Mouse (Mus musculus) macrophage (primary cell): Measurements from ENCODE around the gene R3hdm2. TPM values are rescaled to one million over a fixed set of nuclear protein-coding genes. Genes with fewer than 3 reads are reported as not detected.

Experiments
- H3K27ac ChIP-seq: fragments of 350-480 bp; formaldehyde crosslinking; 2 replicates; pipeline ENCODE4 v1.9.0; 2021
- H3K36me3 ChIP-seq: fragments of 350-480 bp; formaldehyde crosslinking; 2 replicates; pipeline ENCODE4 v1.9.0; 2021; ENCODE audit errors: inconsistent target
- H3K4me3 ChIP-seq: fragments of 350-480 bp; formaldehyde crosslinking; 2 replicates; pipeline ENCODE4 v1.9.0; 2021; ENCODE audit errors: inconsistent target
- H3K79me2 ChIP-seq: fragments of 350-480 bp; formaldehyde crosslinking; 2 replicates; pipeline ENCODE4 v1.9.0; 2021; ENCODE audit errors: inconsistent target
- WGBS: methylation state at CpG from one replicate; pipeline ENCODE4 v1.1.7; 2026; ENCODE audit warnings: inconsistent platforms; ENCODE audit not compliant: missing documents; 5-methylcytosine and 5-hydroxymethylcytosine counted together
- polyA plus RNA-seq: library from polyadenylated mRNA; stranded (reverse); fragments of 250-400 nt; gene quantifications from 3 replicates; pipeline ENCODE4 v1.2.4, GENCODE M21; 2018; ENCODE audit warnings: inconsistent platforms

R3hdm2 gene
- polyA plus RNA-seq, 1 experiment from 2014 or later: 168 TPM

DNA sequence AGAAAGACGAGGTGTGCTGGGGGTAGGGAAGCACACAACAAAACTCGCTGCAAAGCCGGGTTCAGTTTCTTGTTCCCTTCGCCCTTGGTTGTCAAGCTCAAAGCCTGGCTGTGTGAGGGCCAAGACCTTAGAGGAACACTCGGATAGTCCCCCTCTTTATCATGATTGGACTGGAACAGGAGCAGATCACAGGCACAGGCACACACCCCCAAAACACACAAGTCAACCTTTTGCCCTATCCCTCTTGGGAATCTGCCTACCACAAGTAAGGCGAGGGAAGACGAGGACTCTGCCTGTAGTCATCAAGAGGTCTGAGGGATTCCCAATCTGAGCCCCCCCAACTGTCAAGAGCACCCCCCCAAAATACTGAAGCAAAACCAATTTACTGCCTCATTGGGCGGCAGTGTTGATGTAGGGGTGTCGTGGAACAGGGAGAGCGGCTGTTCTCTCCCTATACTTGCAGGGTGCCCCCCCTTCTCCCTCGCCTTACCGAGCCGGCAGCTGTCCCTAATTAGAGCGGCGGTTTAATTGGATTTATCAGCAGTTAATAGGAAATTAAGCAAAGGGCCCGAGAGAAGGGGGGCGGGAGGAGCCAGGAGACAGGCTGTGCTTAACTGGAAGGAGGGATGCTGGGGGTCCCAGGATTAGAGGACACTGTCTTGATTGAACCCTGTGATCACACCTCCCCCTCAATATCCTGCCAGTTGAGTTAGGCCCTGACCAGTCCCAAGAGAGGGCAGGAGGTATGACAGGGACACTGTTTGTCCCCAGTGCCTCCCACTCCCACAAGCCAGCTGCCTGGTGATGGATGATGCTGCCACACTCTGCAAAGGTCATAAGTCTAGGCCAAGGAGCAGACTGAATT lies 129.9 kb downstream of the R3hdm2 start:
- Histone ChIP-seq H3K36me3 (no peaks in the 10 kb centered on the region), H3K27ac (no peak overlapping the region), H3K79me2 (no peaks in the 10 kb centered on the region), H3K4me3 (no peak overlapping the region)
- 56% methylated on average over 17 of the region's 17 CpGs for WGBS

DNA sequence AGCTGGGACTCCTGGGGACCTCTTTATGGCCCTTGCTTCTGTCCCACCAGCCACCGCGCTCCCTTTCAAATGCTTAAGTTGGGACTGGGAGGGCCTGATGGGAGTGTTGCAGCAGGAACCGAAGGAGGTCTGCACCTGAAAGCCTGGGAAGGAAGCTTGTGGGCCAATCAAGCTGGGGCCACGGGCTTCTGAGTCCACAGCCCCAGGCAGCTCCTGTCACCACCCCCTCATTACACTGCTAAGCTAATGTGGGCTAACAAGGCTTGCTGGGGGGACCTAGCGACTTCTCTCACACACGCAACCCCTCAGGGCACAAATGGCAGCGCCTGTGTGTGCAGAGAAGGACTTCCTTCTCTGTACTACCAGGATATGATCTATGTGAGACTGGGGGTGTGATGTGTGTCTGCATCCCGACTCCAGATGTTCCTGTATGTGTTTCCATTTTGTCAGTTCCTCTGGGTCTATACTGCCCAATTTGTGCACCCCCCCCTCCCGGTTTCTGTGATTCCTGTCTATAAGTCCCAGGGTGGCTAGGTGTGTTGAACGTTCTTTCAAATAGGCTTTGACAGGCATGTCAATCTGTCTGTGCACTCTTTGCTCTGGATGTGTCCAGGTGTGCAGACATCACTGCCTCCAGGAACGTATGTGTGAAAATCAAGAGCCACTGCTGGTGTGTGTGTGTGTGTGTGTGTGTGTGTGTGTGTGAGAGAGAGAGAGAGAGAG lies 130.9 kb downstream of the R3hdm2 start:
- WGBS: 20% methylated on average over 10 of the region's 11 CpGs
- Histone ChIP-seq H3K79me2 (no peaks in the 10 kb centered on the region), H3K27ac (no peak overlapping the region), H3K36me3 (no peaks in the 10 kb centered on the region), H3K4me3 (no peak overlapping the region; the same call in 1 of the 2 replicates)

DNA sequence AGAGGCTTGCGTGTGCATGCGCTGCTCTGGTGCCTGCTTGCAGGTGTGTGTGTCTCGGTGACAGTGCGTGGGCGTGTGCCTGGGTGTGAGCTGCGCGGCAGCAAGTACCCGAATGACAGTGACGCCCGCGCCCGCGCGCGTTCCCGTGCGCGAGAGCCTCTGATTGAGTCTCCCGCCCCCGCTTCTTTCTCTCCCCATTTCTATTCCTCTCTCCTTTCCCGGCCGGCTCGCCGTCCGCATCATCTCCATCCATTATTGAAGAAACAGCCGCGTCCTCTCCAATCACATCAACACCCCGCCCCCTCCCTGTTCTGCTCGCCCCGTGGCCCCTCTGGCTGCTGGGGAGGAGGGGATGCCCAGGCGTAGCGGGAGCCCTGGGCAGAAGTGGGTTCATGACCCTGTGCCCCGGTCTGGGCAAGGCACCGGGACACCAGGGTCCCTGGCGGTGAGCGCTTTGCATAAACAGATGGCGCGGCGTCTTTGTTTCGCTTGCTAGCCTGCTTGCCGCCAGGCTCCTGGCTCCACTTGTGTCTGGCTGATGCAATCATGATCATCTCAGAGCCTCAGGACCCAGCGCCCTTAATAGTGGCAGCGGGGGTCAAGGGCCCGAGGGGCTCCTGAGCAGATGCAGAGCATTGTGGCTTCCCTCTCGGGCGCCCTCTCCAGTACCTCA lies 131.6 kb downstream of the R3hdm2 start:
- H3K36me3 ChIP-seq: no peaks in the 10 kb centered on the region
- peak overlapping the region; percentile 36 for H3K4me3 ChIP-seq
- no peaks in the 10 kb centered on the region for H3K79me2 ChIP-seq
- H3K27ac ChIP-seq: no peak overlapping the region
- WGBS: 2% methylated on average over 44 of the region's 46 CpGs

DNA sequence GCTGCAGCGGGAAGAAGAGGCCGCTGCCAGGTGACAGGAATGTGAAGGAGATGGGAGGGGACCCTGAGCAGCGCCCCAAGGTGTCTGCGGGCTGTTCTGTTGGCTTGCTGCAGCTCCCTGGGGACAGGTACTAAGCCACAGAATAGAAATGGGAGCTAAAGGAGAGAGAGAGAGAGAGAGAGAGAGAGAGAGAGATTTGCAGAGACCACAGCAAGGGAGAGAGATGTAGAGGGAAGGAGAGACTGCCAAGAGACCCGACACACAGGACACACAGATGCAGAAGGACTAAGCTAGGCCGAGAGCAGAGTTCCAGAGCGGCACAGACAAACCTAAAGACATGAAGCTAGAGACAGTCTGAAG lies 132.2 kb downstream of the R3hdm2 start:
- Histone ChIP-seq H3K27ac (no peak overlapping the region), H3K79me2 (no peaks in the 10 kb centered on the region), H3K36me3 (no peaks in the 10 kb centered on the region), H3K4me3 (peak overlapping the region; percentile 36)
- WGBS: 13% methylated on average over 7 of the region's 7 CpGs

DNA sequence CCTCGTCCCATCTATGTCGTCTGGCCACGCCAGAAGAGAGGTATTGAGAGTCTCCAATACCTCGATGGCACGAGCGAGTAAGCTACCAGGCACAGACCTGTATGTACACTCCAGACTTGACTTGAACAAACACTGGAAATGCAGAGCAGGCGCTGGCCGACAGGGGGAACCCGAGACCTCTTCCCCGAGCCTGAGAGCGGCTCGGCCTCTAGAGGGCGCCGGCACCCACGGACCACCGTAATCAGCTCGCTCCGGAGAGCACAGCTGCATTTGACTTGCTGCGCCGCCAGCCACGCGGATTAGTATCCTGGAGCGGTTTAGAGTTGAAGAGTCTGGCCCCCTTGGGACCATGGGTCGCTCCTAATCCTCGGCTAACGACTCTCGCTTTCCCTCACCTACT lies 132.7 kb downstream of the R3hdm2 start:
- Histone ChIP-seq H3K79me2 (no peaks in the 10 kb centered on the region), H3K36me3 (no peaks in the 10 kb centered on the region; the same call in 1 of the 2 replicates), H3K4me3 (peak overlapping the region; percentile 36; the same call in 1 of the 2 replicates), H3K27ac (no peak overlapping the region)
- 0% methylated on average over 27 of the region's 27 CpGs for WGBS

DNA sequence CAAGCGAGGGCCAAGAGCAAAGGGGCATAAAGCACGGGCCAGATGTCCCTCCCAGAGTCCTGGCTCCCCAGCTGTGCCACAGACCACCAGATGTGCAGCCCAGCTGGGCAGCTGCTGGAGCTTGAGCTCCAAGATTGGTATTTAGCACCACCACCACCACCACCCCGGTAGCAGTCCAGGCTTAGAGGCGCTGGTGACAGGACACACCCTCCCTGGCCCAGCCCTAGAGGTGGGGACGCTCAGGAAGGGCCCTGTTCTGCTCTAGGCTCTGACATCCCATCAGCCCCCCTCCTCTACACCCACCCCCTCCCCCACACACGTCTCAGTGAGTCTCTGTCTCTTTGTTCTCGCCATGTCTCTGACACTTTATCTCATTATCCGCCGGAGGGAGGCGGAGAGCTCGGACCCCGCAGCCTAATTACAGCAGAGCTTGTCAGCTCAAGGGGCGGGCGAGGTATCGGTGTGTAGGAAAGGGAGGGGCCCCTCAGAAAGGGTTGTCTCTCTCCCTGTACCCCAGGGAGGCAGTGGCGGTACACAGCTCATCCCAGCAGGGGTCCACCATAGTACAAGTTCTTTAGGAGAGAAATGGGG lies 133.5 kb downstream of the R3hdm2 start:
- H3K4me3 ChIP-seq: no peak overlapping the region
- 8% methylated on average over 16 of the region's 16 CpGs for WGBS
- no peaks in the 10 kb centered on the region; the same call in 1 of the 2 replicates for H3K36me3 ChIP-seq
- no peak overlapping the region for H3K27ac ChIP-seq
- H3K79me2 ChIP-seq: no peaks in the 10 kb centered on the region

DNA sequence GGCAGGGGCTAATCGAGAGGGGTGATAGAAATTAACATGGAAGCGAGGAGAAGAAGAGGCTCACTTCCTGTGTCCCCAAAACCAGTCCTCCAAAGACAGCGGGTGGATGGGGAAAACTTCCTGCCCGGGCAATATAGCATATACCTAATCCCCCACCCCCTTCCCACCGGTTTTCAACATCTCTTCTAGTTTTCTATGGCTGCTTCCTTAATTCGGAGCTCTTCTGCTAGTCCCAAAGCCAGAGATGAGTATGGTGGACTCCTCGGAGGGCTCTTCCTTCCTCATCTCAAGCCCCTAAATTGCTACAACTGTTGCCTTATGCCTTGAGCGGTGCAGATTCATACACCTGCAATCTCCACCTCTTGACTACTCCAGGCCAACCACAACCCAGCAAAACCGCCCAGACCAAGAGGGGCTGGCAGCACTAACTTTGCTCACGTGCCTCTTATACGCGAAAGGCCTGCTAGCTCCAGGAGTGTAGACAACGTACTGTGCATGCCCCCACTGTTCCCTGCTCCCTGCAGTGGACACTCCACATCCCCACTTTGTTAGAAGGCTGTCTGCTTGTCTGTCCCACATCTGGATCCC lies 134.1 kb downstream of the R3hdm2 start:
- H3K36me3 ChIP-seq: no peaks in the 10 kb centered on the region; the same call in 1 of the 2 replicates
- WGBS: 13% methylated on average over 13 of the region's 13 CpGs
- no peak overlapping the region for H3K27ac ChIP-seq
- H3K79me2 ChIP-seq: no peaks in the 10 kb centered on the region
- no peak overlapping the region for H3K4me3 ChIP-seq

DNA sequence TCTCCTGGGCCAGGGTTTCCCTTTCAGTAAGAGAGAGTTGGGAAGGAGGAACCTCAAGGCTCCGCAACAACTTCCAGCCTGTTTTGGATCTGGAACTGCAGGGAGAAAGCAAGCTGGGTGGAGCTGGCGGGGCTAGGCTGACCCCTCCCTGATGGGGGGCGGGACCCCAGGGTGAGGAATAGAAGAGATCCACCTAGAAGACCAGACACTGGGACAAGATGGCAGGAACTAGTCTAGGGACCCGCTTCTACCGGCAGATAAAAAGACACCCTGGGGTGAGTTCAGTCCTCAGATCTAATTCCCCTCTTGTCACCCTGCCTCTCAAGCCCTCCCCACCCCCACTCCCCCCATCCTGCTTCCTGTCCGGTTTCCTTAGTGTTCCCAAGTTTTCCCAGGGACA lies 134.6 kb downstream of the R3hdm2 start, which contains the start of gene Ndufa4l2:
TSS of gene Ndufa4l2 (plus strand) at position 204 of the 400 bp plus-strand sequence.
- H3K79me2 ChIP-seq: no peaks in the 10 kb centered on the region
- no peaks in the 10 kb centered on the region; the same call in 1 of the 2 replicates for H3K36me3 ChIP-seq
- H3K4me3 ChIP-seq: no peak within 1 kb of the TSS
- WGBS: 39% methylated on average over 5 of the region's 6 CpGs
- H3K27ac ChIP-seq: no peak within 1 kb of the TSS

GRCm38 (mm10) chr10:127515271-127515982 lies 135.3 kb downstream of the R3hdm2 start:
- Histone ChIP-seq H3K27ac (no peak overlapping the region), H3K36me3 (no peaks in the 10 kb centered on the region; the same call in 1 of the 2 replicates), H3K4me3 (no peak overlapping the region), H3K79me2 (no peaks in the 10 kb centered on the region)
- WGBS: 53% methylated on average over 8 of the region's 9 CpGs

DNA sequence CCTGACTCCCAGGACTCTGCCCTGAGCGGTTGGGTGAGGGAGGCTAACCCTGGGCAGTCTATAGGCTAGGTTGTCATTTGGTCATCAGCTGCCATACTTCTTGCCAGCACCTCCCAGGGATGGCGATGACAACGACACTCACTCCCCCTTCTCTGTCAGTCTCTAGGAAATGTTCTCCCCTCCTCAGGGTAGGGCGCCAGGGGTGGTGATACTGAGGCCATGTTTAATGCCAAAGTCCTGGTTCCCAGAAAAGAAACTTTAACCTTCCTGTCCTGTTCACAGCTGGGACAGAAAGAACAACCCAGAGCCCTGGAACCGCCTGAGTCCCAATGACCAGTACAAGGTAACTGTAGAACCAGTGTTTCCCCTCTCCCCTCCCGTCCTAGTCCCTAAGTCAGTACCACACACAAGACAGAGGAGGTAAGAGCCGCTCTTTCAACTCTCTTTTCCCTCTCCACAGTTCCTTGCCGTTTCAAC lies 135.9 kb downstream of the R3hdm2 start:
- H3K27ac ChIP-seq: no peak overlapping the region
- H3K4me3 ChIP-seq: no peak overlapping the region
- 65% methylated on average over 8 of the region's 8 CpGs for WGBS
- no peaks in the 10 kb centered on the region for H3K79me2 ChIP-seq
- H3K36me3 ChIP-seq: no peaks in the 10 kb centered on the region; the same call in 1 of the 2 replicates

- WGBS: 73% methylated on average over 27 of the region's 30 CpGs
- no peak overlapping the region for H3K27ac ChIP-seq
Observed at GRCm38 (mm10) chr10:127516576-127517260, 136.6 kb downstream of the R3hdm2 start.

DNA sequence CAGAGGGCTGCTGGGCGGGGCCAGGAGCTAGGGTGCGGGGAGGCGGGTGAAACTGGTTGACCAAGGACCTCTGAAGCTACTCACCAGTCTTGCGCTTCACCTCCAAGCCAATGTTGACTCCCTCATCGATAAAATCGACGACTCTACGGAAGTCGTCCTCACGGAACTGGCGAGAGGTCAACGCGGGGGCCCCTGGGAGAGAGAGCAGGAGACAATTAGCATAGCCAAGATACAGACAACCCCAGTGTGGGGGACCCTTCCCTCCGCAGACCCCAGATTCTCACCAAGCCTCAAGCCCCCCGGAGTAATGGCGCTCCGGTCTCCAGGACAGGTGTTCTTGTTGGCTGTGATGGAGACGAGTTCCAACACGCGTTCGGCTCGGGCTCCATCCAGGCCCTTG lies 137.8 kb downstream of the R3hdm2 start:
- WGBS: 97% methylated on average over 19 of the region's 22 CpGs
- H3K4me3 ChIP-seq: no peak overlapping the region
- no peaks in the 10 kb centered on the region for H3K79me2 ChIP-seq
- no peak overlapping the region for H3K27ac ChIP-seq
- no peaks in the 10 kb centered on the region; the same call in 1 of the 2 replicates for H3K36me3 ChIP-seq

More at GRCm38 (mm10) chr10:127516576-127517260, 136.6 kb downstream of the R3hdm2 start:
- no peaks in the 10 kb centered on the region; the same call in 1 of the 2 replicates for H3K36me3 ChIP-seq
- H3K79me2 ChIP-seq: no peaks in the 10 kb centered on the region
- H3K4me3 ChIP-seq: no peak overlapping the region
